Mouse (Mus musculus): ENCODE results near the gene Zfp420. TPM values are rescaled to one million over a fixed set of nuclear protein-coding genes. Genes with fewer than 3 reads are reported as not detected.
"Not testable (repeated sequence)": the region's sequence is repeated elsewhere in the genome, so short reads cannot be mapped to it uniquely, and the experiment has no call there.

The Zfp420 gene
- polyA plus RNA-seq, 1 experiment from 2014 or later, result 11.1 TPM

GRCm38 (mm10) chr7:29844616-29845015, 15.2 kb upstream of the Zfp420 start:
- H3K9me3 ChIP-seq, result 0 out of 2 replicates have a peak, but pooled peaks cover 3% of the 10 kb centered on the region
- H3K4me1 ChIP-seq, result no peaks in the 10 kb centered on the region
- ATAC-seq (ENCODE audit: low FRiP score, low read depth), result no peak
- no peaks in the 10 kb centered on the region for H3K27me3 ChIP-seq
- H3K4me3 ChIP-seq, result no peak overlapping the region
- H3K9ac ChIP-seq, result no peak overlapping the region
- H3K27ac ChIP-seq, result no peak overlapping the region
- H3K36me3 ChIP-seq, result peaks cover 50% of the 10 kb centered on the region
- 83% methylated on average over 5 of the region's 5 CpGs for WGBS
- H3K4me2 ChIP-seq (replicated peaks), result no peak overlapping the region

- Histone ChIP-seq H3K9ac (peak overlapping the region; percentile 71), H3K36me3 (peaks cover 26% of the 10 kb centered on the region), H3K9me3 (0 out of 2 replicates have a peak, but pooled peaks cover 3% of the 10 kb centered on the region), H3K4me1 (peaks cover 6% of the 10 kb centered on the region), H3K27me3 (no peaks in the 10 kb centered on the region), H3K4me2 (replicated peaks) (peak overlapping the region; percentile 76), H3K27ac (no peak overlapping the region; the same call in 1 of the 2 replicates), H3K4me3 (peak overlapping the region; percentile 65)
- ATAC-seq (ENCODE audit: low FRiP score, low read depth), result no peak; the same call in 1 of the 2 replicates
- 56% methylated on average over 9 of the region's 9 CpGs for WGBS
These were observed 7.0 kb upstream of the Zfp420 start for GRCm38 (mm10) chr7:29852831-29853218.

GRCm38 (mm10) chr7:29853219-29853842, 6.4 kb upstream of the Zfp420 start, which contains the start of gene Zfp940:
Zfp940 (minus strand) TSS chr7:29853669.
- WGBS, result 1% methylated on average over 21 of the region's 21 CpGs
- Histone ChIP-seq H3K9ac (peak within 1 kb of the TSS; percentile 71), H3K4me1 (peaks cover 6% of the 10 kb centered on the region), H3K27me3 (no peaks in the 10 kb centered on the region), H3K36me3 (peaks cover 23% of the 10 kb centered on the region), H3K27ac (no peak within 1 kb of the TSS; the same call in 1 of the 2 replicates), H3K4me3 (peak within 1 kb of the TSS; percentile 65), H3K9me3 (0 out of 2 replicates have a peak, but pooled peaks cover 3% of the 10 kb centered on the region), H3K4me2 (replicated peaks) (peak within 1 kb of the TSS; percentile 76)
- ATAC-seq (ENCODE audit: low FRiP score, low read depth), result peak; percentile 97

GRCm38 (mm10) chr7:29861660-29862059, 1.9 kb downstream of the Zfp420 start:
- H3K4me3 ChIP-seq, result no peak overlapping the region
- 85% methylated on average over 7 of the region's 7 CpGs for WGBS
- H3K9ac ChIP-seq, result no peak overlapping the region
- no peak for ATAC-seq (ENCODE audit: low FRiP score, low read depth)
- H3K4me2 ChIP-seq (replicated peaks), result no peak overlapping the region
- H3K36me3 ChIP-seq, result peaks cover 10% of the 10 kb centered on the region
- H3K27ac ChIP-seq, result no peak overlapping the region
- H3K27me3 ChIP-seq, result no peaks in the 10 kb centered on the region
- H3K9me3 ChIP-seq, result no peaks in the 10 kb centered on the region
- H3K4me1 ChIP-seq, result peaks cover 10% of the 10 kb centered on the region

- peaks cover 62% of the 10 kb centered on the region for H3K36me3 ChIP-seq
- no peak overlapping the region for H3K27ac ChIP-seq
- H3K27me3 ChIP-seq, result no peaks in the 10 kb centered on the region
- H3K4me2 ChIP-seq (replicated peaks), result no peak overlapping the region
- peaks cover 48% of the 10 kb centered on the region for H3K9me3 ChIP-seq
- no peak overlapping the region for H3K4me3 ChIP-seq
- 95% methylated on average over 10 of the region's 10 CpGs for WGBS
- no peaks in the 10 kb centered on the region for H3K4me1 ChIP-seq
- H3K9ac ChIP-seq, result no peak overlapping the region
- no peak for ATAC-seq (ENCODE audit: low FRiP score, low read depth)
These were observed 14.5 kb downstream of the Zfp420 start for GRCm38 (mm10) chr7:29874256-29874655.

- H3K4me3 ChIP-seq; H3K4me2 ChIP-seq (replicated peaks); H3K27ac ChIP-seq; ATAC-seq (ENCODE audit: low FRiP score, low read depth); H3K27me3 ChIP-seq; H3K9ac ChIP-seq; H3K4me1 ChIP-seq: not testable (repeated sequence)
- peaks cover 35% of the 10 kb centered on the region for H3K9me3 ChIP-seq
- peaks cover 55% of the 10 kb centered on the region for H3K36me3 ChIP-seq
- 92% methylated on average over 9 of the region's 9 CpGs for WGBS
These were observed 17.8 kb downstream of the Zfp420 start for GRCm38 (mm10) chr7:29877561-29877960.

GRCm38 (mm10) chr7:29880056-29880455, 20.3 kb downstream of the Zfp420 start:
- 46% methylated on average over 7 of the region's 7 CpGs for whole genome bisulfite sequencing
- no peak for ATAC-seq (ENCODE audit: low FRiP score, low read depth)
- Histone ChIP-seq H3K4me2 (replicated peaks) (no peak overlapping the region), H3K27me3 (no peaks in the 10 kb centered on the region), H3K27ac (no peak overlapping the region), H3K36me3 (peaks cover 37% of the 10 kb centered on the region), H3K9ac (no peak overlapping the region), H3K4me1 (no peaks in the 10 kb centered on the region), H3K4me3 (no peak overlapping the region), H3K9me3 (peaks cover 37% of the 10 kb centered on the region)

GRCm38 (mm10) chr7:29880916-29881315, 21.1 kb downstream of the Zfp420 start:
- Histone ChIP-seq H3K27me3 (no peaks in the 10 kb centered on the region), H3K4me1 (no peaks in the 10 kb centered on the region), H3K27ac (no peak overlapping the region), H3K36me3 (peaks cover 29% of the 10 kb centered on the region), H3K4me2 (replicated peaks) (no peak overlapping the region), H3K4me3 (no peak overlapping the region), H3K9me3 (peaks cover 37% of the 10 kb centered on the region), H3K9ac (no peak overlapping the region)
- no peak for ATAC-seq (ENCODE audit: low FRiP score, low read depth)
- WGBS, result 92% methylated on average over 7 of the region's 7 CpGs

- 94% methylated on average over 7 of the region's 7 CpGs for WGBS
These were observed 30.7 kb downstream of the Zfp420 start for GRCm38 (mm10) chr7:29890501-29890900.

GRCm38 (mm10) chr7:29892756-29893155, 33.0 kb downstream of the Zfp420 start:
- H3K4me2 ChIP-seq (replicated peaks), result no peak overlapping the region
- no peak overlapping the region for H3K4me3 ChIP-seq
- H3K9ac ChIP-seq, result no peak overlapping the region
- WGBS, result 98% methylated on average over 4 of the region's 4 CpGs
- H3K4me1 ChIP-seq, result no peaks in the 10 kb centered on the region
- ATAC-seq (ENCODE audit: low FRiP score, low read depth), result no peak
- H3K9me3 ChIP-seq, result peaks cover 68% of the 10 kb centered on the region
- H3K27me3 ChIP-seq, result no peaks in the 10 kb centered on the region
- H3K27ac ChIP-seq, result no peak overlapping the region
- H3K36me3 ChIP-seq, result peaks cover 83% of the 10 kb centered on the region

More at GRCm38 (mm10) chr7:29890501-29890900, 30.7 kb downstream of the Zfp420 start:
- Histone ChIP-seq H3K4me1 (no peaks in the 10 kb centered on the region), H3K27ac (no peak overlapping the region), H3K4me3 (no peak overlapping the region), H3K9ac (no peak overlapping the region), H3K4me2 (replicated peaks) (no peak overlapping the region), H3K27me3 (no peaks in the 10 kb centered on the region), H3K36me3 (peaks cover 61% of the 10 kb centered on the region), H3K9me3 (peaks cover 78% of the 10 kb centered on the region)
- ATAC-seq (ENCODE audit: low FRiP score, low read depth), result no peak

- Histone ChIP-seq H3K4me1 (no peaks in the 10 kb centered on the region), H3K9me3 (peaks cover 44% of the 10 kb centered on the region), H3K27ac (no peak overlapping the region), H3K4me3 (no peak overlapping the region), H3K9ac (no peak overlapping the region), H3K4me2 (replicated peaks) (no peak overlapping the region), H3K36me3 (peaks cover 88% of the 10 kb centered on the region), H3K27me3 (no peaks in the 10 kb centered on the region)
- no peak for ATAC-seq (ENCODE audit: low FRiP score, low read depth)
- WGBS, result 94% methylated on average over 4 of the region's 4 CpGs
These were observed 38.6 kb downstream of the Zfp420 start for GRCm38 (mm10) chr7:29898351-29898750.

- peaks cover 37% of the 10 kb centered on the region for H3K36me3 ChIP-seq
- H3K9ac ChIP-seq, result no peak overlapping the region
- no peak for ATAC-seq (ENCODE audit: low FRiP score, low read depth)
- 0 out of 2 replicates have a peak, but pooled peaks cover 3% of the 10 kb centered on the region for H3K9me3 ChIP-seq
- no peaks in the 10 kb centered on the region for H3K27me3 ChIP-seq
- 95% methylated on average over 4 of the region's 4 CpGs for WGBS
- H3K27ac ChIP-seq, result no peak overlapping the region
- peaks cover under 1% of the 10 kb centered on the region for H3K4me1 ChIP-seq
- H3K4me2 ChIP-seq (replicated peaks), result no peak overlapping the region
- H3K4me3 ChIP-seq, result no peak overlapping the region
These were observed 44.3 kb downstream of the Zfp420 start for GRCm38 (mm10) chr7:29904101-29904500.
